Mouse (Mus musculus) kidney, postnatal 0 days (tissue): Measurements from ENCODE around the gene Slit3. TPM values are rescaled to one million over a fixed set of nuclear protein-coding genes. Genes with fewer than 3 reads are reported as not detected.

Experiments used
- ATAC-seq: fragments of 200-750 bp; cut with Nextera tagmentation; replicated peaks from 2 replicates; pipeline ENCODE4 v1.8.0; 2017; ENCODE audit warnings: low read depth, moderate number of reproducible peaks, moderate TSS enrichment, moderate library complexity; ENCODE audit not compliant: low FRiP score
- DNase-seq: peaks from one replicate; pipeline ENCODE4 v3.0.0-alpha.2; 2016; ENCODE audit warnings: low spot score
- H3K27ac ChIP-seq: fragments of 300-500 bp; sonication (generic); 2 replicates; pipeline ENCODE4 v1.5.1; 2014; ENCODE audit warnings: mild to moderate bottlenecking
- H3K27me3 ChIP-seq: fragments of 300-500 bp; sonication (generic); 2 replicates; pipeline ENCODE4 v1.6.1; 2014; ENCODE audit warnings: low read length, mixed read lengths; ENCODE audit not compliant: insufficient read depth
- H3K36me3 ChIP-seq: fragments of 300-500 bp; sonication (generic); 2 replicates; pipeline ENCODE4 v1.6.1; 2014; ENCODE audit warnings: low read length, mixed read lengths; ENCODE audit not compliant: insufficient read depth
- H3K4me1 ChIP-seq: fragments of 300-500 bp; sonication (generic); replicated peaks from 2 replicates; pipeline ENCODE4 v1.6.1; 2014; ENCODE audit warnings: antibody characterized with exemption, low read length, mixed read lengths; ENCODE audit not compliant: insufficient read depth
- H3K4me2 ChIP-seq: fragments of 300-500 bp; sonication (generic); 2 replicates; pipeline ENCODE4 v1.6.1; 2014; ENCODE audit warnings: mild to moderate bottlenecking, low read length, moderate library complexity, mixed read lengths
- H3K4me3 ChIP-seq: fragments of 300-500 bp; sonication (generic); replicated peaks from 2 replicates; pipeline ENCODE4 v1.5.1; 2014; ENCODE audit warnings: low read depth, low read length
- H3K9ac ChIP-seq: fragments of 300-500 bp; sonication (generic); 2 replicates; pipeline ENCODE4 v1.6.1; 2014; ENCODE audit warnings: low read depth, low read length
- H3K9me3 ChIP-seq: fragments of 300-500 bp; sonication (generic); replicated peaks from 2 replicates; pipeline ENCODE4 v1.6.1; 2016; ENCODE audit warnings: low read length, inconsistent platforms, mixed read lengths
- CTCF ChIP-seq: IDR thresholded peaks from 2 replicates; pipeline ENCODE4 v1.5.1; 2016; ENCODE audit warnings: antibody characterized with exemption, low read depth, mild to moderate bottlenecking, moderate library complexity
- WGBS: fragments of 180-500 bp; shearing (Covaris S2); extraction: QIAGEN DNeasy Blood & Tissue Kit; methylation state at CpG from one replicate; pipeline ENCODE4 v1.1.7; 2014; 5-methylcytosine and 5-hydroxymethylcytosine counted together
- polyA plus RNA-seq: library from polyadenylated mRNA; unstranded; fragments of >200 nt; fragmentation: Nextera tagmentation; extraction: Ambion mirVana; gene quantifications from 2 replicates; pipeline ENCODE4 v1.2.1, GENCODE M21; 2015

The Slit3 gene
- polyA plus RNA-seq, 1 experiment from 2014 or later = 6.6 TPM

DNA sequence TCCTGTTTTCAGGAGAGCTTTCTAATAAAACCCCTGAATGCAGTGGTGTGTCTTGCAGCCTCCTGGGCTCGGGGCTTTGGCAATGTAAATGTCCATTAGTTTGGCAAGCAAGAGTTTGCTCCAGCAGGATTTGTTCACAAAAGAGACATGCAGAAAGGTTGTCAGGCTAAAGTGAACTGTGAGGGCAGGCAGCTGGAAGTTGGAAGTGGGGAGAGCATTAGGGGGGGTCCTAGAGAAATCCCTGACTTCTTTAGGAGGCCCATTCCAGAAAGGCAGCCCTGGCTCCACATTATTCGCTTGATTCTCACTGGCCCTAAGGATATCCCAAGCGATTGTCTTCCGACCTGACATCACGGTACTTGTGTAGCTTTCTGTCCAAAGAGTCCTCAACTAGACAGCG, 285.5 kb downstream of the Slit3 start:
- no peaks in the 10 kb centered on the region for H3K27me3 ChIP-seq
- no peak overlapping the region for H3K9ac ChIP-seq
- ATAC-seq (no peak), DNase-seq (no peak)
- H3K36me3 ChIP-seq = no peaks in the 10 kb centered on the region
- WGBS = 66% methylated on average over 6 of the region's 6 CpGs
- no peak overlapping the region for H3K27ac ChIP-seq
- TF ChIP-seq CTCF = no peak
- H3K4me3 ChIP-seq = no peak overlapping the region
- no peaks in the 10 kb centered on the region for H3K9me3 ChIP-seq
- H3K4me2 ChIP-seq = no peak overlapping the region
- H3K4me1 ChIP-seq = peaks cover 11% of the 10 kb centered on the region

DNA sequence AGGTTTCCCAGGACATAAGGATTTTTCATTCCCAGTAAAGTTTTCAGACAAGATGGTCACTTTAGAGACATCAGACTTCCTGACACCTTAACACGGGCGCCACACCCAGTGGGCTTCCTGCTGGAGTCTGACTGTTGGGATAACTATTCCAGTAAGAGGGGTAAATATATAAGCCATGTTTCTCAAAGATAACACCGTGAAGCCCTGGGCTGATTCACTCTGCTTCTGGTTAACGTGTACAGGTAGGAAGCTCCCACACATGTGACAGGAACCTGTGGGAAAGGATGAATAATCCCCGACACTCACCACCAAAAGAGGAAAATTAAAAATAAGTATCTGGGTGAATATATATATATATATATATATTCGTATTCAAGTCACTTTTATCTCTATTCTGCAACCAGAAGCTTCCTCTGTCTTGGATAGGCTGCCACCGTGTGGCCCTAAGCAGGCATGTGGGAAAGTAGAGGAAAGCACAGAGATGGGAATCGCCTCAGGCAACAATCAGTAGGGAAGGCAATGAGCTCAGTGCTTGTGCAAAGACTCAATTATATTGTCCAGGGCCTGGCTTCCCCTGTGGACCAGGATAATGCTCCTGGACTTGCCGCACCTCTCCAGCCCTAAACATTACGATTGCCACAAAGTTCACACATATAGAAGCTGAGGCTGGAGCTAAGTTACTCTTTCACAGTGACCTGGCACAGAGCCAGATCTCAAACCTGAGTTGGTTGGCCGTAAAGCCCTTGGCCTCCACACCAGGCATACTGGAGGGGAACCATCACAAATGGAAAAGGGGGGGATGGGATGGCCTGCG, 286.5 kb downstream of the Slit3 start:
- ATAC-seq = peak; percentile 77
- TF ChIP-seq CTCF = peak; percentile 86
- H3K36me3 ChIP-seq = no peaks in the 10 kb centered on the region
- no peak overlapping the region for H3K4me2 ChIP-seq
- H3K27ac ChIP-seq = 0 out of 2 replicates have a peak overlapping the region, but pooled peaks have one; percentile 13
- no peaks in the 10 kb centered on the region for H3K27me3 ChIP-seq
- H3K4me1 ChIP-seq = peaks cover 11% of the 10 kb centered on the region
- no peak overlapping the region for H3K9ac ChIP-seq
- no peaks in the 10 kb centered on the region for H3K9me3 ChIP-seq
- no peak overlapping the region for H3K4me3 ChIP-seq
- WGBS = 37% methylated on average over 12 of the region's 12 CpGs
- DNase-seq = peak; percentile 96

DNA sequence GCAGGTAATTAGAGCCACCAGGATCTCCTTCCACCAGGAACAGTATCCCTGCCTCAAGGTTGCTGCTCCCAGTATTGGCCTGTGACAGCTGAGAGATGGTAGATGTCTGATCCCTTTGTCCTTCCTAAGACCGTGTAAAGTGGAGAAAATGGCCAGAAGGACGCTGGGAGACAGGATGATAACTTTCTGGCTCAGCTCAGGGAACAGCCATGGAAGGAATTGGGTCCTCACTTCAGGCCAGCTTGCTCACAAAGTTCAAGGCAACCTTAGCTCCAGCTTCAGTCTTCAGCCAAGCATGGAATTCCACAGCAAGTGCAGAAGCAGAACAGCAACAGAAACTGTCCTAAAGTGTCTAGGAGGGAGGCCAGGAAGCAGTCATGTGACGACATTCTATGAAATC, 289.4 kb downstream of the Slit3 start:
- TF ChIP-seq CTCF = no peak
- Histone ChIP-seq H3K27ac (no peak overlapping the region), H3K4me1 (peaks cover 8% of the 10 kb centered on the region), H3K9me3 (no peaks in the 10 kb centered on the region), H3K27me3 (no peaks in the 10 kb centered on the region), H3K4me3 (no peak overlapping the region), H3K4me2 (no peak overlapping the region), H3K36me3 (no peaks in the 10 kb centered on the region), H3K9ac (no peak overlapping the region)
- 49% methylated on average over 3 of the region's 3 CpGs for WGBS
- DNase-seq (no peak), ATAC-seq (no peak)

DNA sequence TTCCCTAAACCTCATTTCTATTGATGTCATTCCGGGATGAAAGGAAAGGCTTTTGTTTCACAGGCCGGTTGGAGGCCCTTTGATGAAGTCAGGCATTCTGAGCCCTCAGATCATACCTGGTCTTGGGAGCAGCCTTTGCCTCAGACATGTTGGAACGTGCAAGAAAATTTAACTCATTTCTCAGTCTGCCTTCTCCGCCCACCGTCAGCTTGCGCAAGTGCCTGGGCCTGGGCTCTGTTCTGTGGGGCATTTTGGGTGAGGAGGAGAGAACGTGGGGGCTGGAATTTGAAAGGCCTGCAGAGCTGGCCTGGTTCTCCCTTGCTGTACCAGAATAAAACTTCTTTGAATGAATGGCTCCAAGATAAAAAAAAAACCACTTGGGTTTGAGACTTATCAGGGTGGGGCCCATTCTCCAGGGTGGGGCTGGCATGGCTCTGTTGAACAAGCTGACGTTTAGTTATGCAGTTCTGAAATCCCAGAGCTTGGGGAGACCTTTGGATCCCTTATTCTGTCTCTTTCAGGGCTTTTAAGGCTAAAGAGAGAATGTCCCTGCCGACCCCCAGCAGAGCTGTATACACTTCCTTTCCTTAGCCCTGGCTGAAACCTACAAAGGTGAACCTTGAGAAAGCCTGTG, 294.9 kb downstream of the Slit3 start:
- WGBS = 71% methylated on average over 9 of the region's 9 CpGs
- DNase-seq = no peak
- Histone ChIP-seq H3K27ac (no peak overlapping the region), H3K4me3 (no peak overlapping the region), H3K9me3 (no peaks in the 10 kb centered on the region), H3K9ac (no peak overlapping the region), H3K27me3 (no peaks in the 10 kb centered on the region), H3K4me2 (no peak overlapping the region), H3K36me3 (no peaks in the 10 kb centered on the region), H3K4me1 (no peaks in the 10 kb centered on the region)
- ATAC-seq = no peak
- no peak for TF ChIP-seq CTCF

DNA sequence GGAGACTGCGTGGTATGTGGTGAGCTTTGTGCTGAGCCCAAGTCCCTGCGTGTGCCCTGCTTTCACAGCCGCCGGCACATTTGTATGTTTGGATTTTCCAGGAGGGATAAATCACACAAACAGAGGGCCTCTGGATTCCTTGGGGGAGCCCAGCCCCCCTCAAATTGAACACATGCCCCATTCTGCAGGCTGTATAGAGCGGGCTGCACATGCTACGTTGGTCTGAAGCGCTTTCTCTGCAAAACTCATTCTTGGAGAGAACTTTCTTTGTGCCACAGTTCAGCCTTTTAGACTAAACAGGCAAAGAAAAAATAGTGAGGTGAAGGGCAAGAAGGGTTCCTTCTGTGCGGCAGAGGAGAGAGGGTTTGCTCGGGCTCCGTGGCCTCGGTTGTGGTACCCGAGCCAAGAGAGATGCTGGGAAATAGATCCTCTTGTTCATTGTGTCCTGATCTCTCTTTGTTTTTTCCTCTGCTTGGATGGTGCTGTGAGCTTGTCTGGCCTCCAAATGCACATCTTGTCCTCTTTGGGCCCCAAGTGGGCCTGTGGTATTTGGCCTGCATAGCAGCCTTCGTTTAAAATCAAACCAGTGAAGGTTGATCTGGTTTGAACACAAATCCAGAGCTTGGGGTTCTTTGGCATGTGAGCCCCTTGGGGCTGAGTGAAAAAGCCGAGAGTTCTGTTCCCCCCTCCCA, 295.5 kb downstream of the Slit3 start:
- H3K27ac ChIP-seq = no peak overlapping the region
- WGBS = 74% methylated on average over 14 of the region's 14 CpGs
- no peak for ATAC-seq
- H3K4me3 ChIP-seq = no peak overlapping the region
- H3K27me3 ChIP-seq = no peaks in the 10 kb centered on the region
- H3K9me3 ChIP-seq = no peaks in the 10 kb centered on the region
- no peak for DNase-seq
- no peaks in the 10 kb centered on the region for H3K36me3 ChIP-seq
- no peak overlapping the region for H3K9ac ChIP-seq
- H3K4me2 ChIP-seq = no peak overlapping the region
- no peak for TF ChIP-seq CTCF
- H3K4me1 ChIP-seq = no peaks in the 10 kb centered on the region

DNA sequence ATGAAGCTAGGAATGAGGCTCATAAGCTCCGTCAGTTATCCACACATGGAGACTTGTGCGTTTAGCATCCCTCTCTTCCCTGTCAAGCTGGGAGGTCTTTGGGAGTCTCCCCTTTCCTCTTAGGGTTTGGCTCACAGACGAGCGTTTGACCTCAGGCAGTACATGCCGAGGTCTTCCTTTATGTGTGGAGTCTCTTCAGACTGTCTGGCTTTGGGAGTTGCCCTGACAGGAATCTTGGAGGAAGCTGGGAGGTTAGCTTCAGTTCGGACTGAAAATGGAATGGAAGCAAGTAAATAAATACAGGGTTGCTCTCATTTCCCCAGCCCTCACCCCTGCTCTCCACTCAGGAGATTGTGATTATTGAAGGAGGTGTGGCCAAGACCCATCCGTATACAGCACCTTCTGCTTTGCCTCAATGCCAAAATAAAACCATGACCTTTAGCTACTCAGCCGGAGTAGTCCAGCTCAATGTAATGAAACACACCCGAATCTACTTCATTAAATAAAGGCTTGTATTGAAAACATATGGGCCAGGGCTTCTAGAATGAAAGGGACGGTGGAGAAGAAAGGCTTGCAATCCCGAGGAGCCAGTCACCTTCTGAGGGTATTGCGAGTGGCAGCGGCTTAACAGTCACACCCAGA, 297.0 kb downstream of the Slit3 start:
- Histone ChIP-seq H3K4me2 (no peak overlapping the region), H3K4me1 (no peaks in the 10 kb centered on the region), H3K9ac (no peak overlapping the region), H3K4me3 (no peak overlapping the region), H3K27me3 (no peaks in the 10 kb centered on the region), H3K27ac (no peak overlapping the region), H3K36me3 (no peaks in the 10 kb centered on the region), H3K9me3 (no peaks in the 10 kb centered on the region)
- DNase-seq (no peak), ATAC-seq (no peak)
- 44% methylated on average over 13 of the region's 13 CpGs for WGBS
- no peak for TF ChIP-seq CTCF
